Mouse (Mus musculus) lung, embryonic 14.5 days (tissue): ENCODE results near the gene Itch. TPM values are rescaled to one million over a fixed set of nuclear protein-coding genes. Genes with fewer than 3 reads are reported as not detected.

ENCODE experiments used
- ATAC-seq: fragments of 200-750 bp; cut with Nextera tagmentation; 2 replicates; pipeline ENCODE4 v1.8.0; 2017; ENCODE audit warnings: mild to moderate bottlenecking, moderate TSS enrichment, moderate library complexity; ENCODE audit not compliant: insufficient read depth
- DNase-seq: peaks from one replicate; pipeline ENCODE4 v3.0.0-alpha.2; 2015
- H3K27ac ChIP-seq: fragments of 300-500 bp; sonication (generic); 2 replicates; pipeline ENCODE4 v1.5.1; 2014; ENCODE audit warnings: low read depth, mild to moderate bottlenecking, moderate library complexity
- H3K27me3 ChIP-seq: fragments of 300-500 bp; sonication (generic); 2 replicates; pipeline ENCODE4 v1.6.1; 2014; ENCODE audit warnings: low read length, control low read depth; ENCODE audit not compliant: insufficient read depth
- H3K36me3 ChIP-seq: fragments of 300-500 bp; sonication (generic); 2 replicates; pipeline ENCODE4 v1.6.1; 2014; ENCODE audit warnings: control low read depth; ENCODE audit not compliant: insufficient read depth
- H3K4me1 ChIP-seq: fragments of 300-500 bp; sonication (generic); 2 replicates; pipeline ENCODE4 v1.6.1; 2014; ENCODE audit warnings: antibody characterized with exemption, control low read depth; ENCODE audit not compliant: insufficient read depth
- H3K4me2 ChIP-seq: fragments of 300-500 bp; sonication (generic); 2 replicates; pipeline ENCODE4 v1.6.1; 2014; ENCODE audit warnings: mild to moderate bottlenecking
- H3K4me3 ChIP-seq: fragments of 300-500 bp; sonication (generic); 2 replicates; pipeline ENCODE4 v1.5.1; 2014; ENCODE audit warnings: low read depth, low read length
- H3K9ac ChIP-seq: fragments of 300-500 bp; sonication (generic); 2 replicates; pipeline ENCODE4 v1.6.1; 2014
- H3K9me3 ChIP-seq: fragments of 300-500 bp; sonication (generic); 2 replicates; pipeline ENCODE4 v1.6.1; 2016; ENCODE audit warnings: low read depth, low read length, control low read depth
- CTCF ChIP-seq: IDR thresholded peaks from 2 replicates; pipeline ENCODE4 v1.5.1; 2016; ENCODE audit warnings: antibody characterized with exemption, low read depth
- WGBS: fragments of 180-500 bp; shearing (Covaris S2); extraction: QIAGEN DNeasy Blood & Tissue Kit; methylation state at CpG from one replicate; pipeline ENCODE4 v1.1.7; 2014; 5-methylcytosine and 5-hydroxymethylcytosine counted together
- polyA plus RNA-seq: library from polyadenylated mRNA; unstranded; fragments of >200 nt; fragmentation: Nextera tagmentation; extraction: Ambion mirVana; gene quantifications from 2 replicates; pipeline ENCODE4 v1.2.1, GENCODE M21; 2014

Gene Itch
- polyA plus RNA-seq, 1 experiment from 2014 or later: 57.1 TPM

DNA sequence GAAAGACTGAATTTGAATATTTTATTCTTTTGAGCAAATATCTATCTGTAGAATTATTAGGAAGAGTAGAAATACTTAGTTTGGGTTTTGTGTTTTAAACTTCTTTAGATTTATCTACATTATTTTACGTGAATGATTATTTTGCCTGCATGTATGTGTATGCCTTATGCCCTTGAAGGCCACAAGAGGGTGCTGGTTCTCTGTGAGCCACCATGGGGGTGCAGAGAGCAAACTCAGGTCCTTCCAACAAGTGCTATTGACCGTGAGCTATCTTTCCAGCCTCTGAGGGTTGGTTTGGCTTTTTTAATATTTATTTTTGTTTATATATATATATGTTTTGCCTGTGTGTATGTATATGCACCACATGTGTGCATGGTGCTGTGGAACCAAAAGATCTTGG lies 74.1 kb downstream of the Itch start:
- Histone ChIP-seq H3K36me3 (peaks cover 82% of the 10 kb centered on the region), H3K9ac (no peak overlapping the region), H3K9me3 (no peaks in the 10 kb centered on the region), H3K27ac (no peak overlapping the region), H3K4me3 (no peak overlapping the region), H3K4me1 (no peaks in the 10 kb centered on the region), H3K4me2 (no peak overlapping the region), H3K27me3 (no peaks in the 10 kb centered on the region)
- DNase-seq (peak; percentile 50), ATAC-seq (no peak)
- peak; percentile 68 for TF ChIP-seq CTCF
- whole genome bisulfite sequencing: 74% methylated on average over 2 of the region's 2 CpGs

DNA sequence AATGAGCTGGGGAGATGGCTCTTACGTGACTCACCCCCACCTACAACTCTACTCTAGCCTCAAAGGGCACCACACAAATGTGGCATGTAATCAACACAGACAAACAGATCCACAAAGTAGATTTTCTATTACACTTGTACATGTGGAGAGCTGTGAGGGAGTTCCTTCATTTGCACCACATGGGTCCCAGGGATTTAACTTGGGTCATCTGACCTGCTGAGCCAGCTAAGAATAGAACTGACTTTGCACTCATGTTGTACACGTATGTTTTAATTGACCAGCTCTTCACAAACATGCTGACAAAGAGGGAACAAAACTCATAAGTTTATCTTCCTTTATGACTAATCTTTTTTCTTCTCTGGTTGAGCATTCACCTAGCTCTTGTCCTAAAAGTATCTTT lies 89.8 kb downstream of the Itch start:
- H3K9ac ChIP-seq: no peak overlapping the region
- H3K27me3 ChIP-seq: no peaks in the 10 kb centered on the region
- TF ChIP-seq CTCF: no peak
- no peaks in the 10 kb centered on the region for H3K4me1 ChIP-seq
- WGBS: 84% methylated on average over 2 of the region's 2 CpGs
- no peaks in the 10 kb centered on the region for H3K9me3 ChIP-seq
- no peak overlapping the region for H3K4me2 ChIP-seq
- no peak overlapping the region for H3K4me3 ChIP-seq
- H3K36me3 ChIP-seq: peaks cover 87% of the 10 kb centered on the region
- H3K27ac ChIP-seq: no peak overlapping the region
- no peak for ATAC-seq
- DNase-seq: no peak

DNA sequence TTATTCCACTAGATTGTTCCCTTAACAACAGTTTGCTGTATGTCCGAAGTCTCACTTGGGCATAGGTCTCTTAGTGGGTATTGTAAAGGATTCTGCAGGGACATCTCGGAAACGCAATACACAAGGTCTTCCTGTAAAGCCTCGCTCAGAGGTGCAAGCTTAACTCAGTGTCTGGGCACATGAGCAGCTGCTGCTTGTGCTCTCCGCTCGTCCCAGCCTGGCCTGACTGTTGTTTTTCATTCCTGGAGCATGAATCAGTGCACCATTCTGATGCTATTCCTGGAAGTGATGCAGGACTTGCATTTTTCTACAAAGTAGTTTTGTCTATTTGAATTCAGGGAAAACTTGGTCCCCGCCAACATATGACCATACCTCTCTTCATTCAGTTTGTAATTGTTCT lies 91.4 kb downstream of the Itch start:
- Histone ChIP-seq H3K27ac (no peak overlapping the region), H3K27me3 (no peaks in the 10 kb centered on the region), H3K9me3 (no peaks in the 10 kb centered on the region), H3K36me3 (peaks cover 73% of the 10 kb centered on the region), H3K4me2 (no peak overlapping the region), H3K4me1 (no peaks in the 10 kb centered on the region), H3K9ac (no peak overlapping the region), H3K4me3 (no peak overlapping the region)
- DNase-seq (no peak), ATAC-seq (no peak)
- no peak for TF ChIP-seq CTCF
- WGBS: 92% methylated on average over 7 of the region's 7 CpGs

DNA sequence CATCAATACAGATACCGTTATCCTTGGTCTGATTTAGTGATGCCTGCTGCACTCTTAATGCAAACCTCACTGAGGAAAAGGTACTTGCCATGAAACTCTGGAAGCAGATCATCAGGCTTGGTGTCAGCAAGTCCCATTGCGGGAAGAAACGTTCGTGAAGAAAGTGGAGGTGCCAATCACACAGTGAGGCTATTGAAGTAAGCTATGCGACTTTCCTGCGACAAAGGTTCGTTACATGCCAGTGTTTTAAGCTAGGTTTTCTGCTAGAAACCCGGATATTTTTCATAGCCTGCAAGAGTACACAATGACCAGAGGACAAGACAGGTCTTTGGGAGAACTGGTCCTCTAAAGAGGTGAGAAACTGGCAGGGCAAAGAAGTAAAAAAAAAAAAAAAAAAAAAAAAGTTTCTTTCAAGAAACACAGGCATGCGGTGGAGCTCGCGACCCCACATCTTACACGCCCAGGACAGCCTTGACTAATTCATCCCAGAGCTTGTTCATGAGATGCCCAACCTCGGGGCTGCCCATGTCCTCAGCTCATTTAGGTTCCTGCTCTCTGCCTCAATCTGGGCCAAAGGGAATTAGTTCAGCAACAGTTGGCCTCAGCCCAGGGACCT lies 102.5 kb downstream of the Itch start:
- DNase-seq (no peak), ATAC-seq (peak; percentile 87)
- H3K4me2 ChIP-seq: peak overlapping the region; percentile 90
- H3K9ac ChIP-seq: peak overlapping the region; percentile 93
- H3K4me3 ChIP-seq: peak overlapping the region; percentile 92
- no peaks in the 10 kb centered on the region for H3K27me3 ChIP-seq
- H3K9me3 ChIP-seq: no peaks in the 10 kb centered on the region
- WGBS: 5% methylated on average over 13 of the region's 13 CpGs
- no peaks in the 10 kb centered on the region for H3K4me1 ChIP-seq
- no peak for TF ChIP-seq CTCF
- peak overlapping the region; percentile 91 for H3K27ac ChIP-seq
- no peaks in the 10 kb centered on the region for H3K36me3 ChIP-seq

- H3K27me3 ChIP-seq: no peaks in the 10 kb centered on the region
- TF ChIP-seq CTCF: peak; percentile 16; the same call in 1 of the 2 replicates
- H3K27ac ChIP-seq: peak within 1 kb of the TSS; percentile 91
- H3K36me3 ChIP-seq: 0 out of 2 replicates have a peak, but pooled peaks cover 4% of the 10 kb centered on the region
- DNase-seq (peak; percentile 100), ATAC-seq (peak; percentile 100)
- peak within 1 kb of the TSS; percentile 93 for H3K9ac ChIP-seq
- no peaks in the 10 kb centered on the region for H3K9me3 ChIP-seq
- WGBS: 0% methylated on average over 50 of the region's 50 CpGs
- peak within 1 kb of the TSS; percentile 90 for H3K4me2 ChIP-seq
- H3K4me1 ChIP-seq: no peaks in the 10 kb centered on the region
- H3K4me3 ChIP-seq: peak within 1 kb of the TSS; percentile 92
Observed at GRCm38 (mm10) chr2:155236362-155236992, 103.2 kb downstream of the Itch start, which contains the start of gene Dynlrb1. Gene Dynlrb1, plus strand, starts transcription at chr2:155236533.

DNA sequence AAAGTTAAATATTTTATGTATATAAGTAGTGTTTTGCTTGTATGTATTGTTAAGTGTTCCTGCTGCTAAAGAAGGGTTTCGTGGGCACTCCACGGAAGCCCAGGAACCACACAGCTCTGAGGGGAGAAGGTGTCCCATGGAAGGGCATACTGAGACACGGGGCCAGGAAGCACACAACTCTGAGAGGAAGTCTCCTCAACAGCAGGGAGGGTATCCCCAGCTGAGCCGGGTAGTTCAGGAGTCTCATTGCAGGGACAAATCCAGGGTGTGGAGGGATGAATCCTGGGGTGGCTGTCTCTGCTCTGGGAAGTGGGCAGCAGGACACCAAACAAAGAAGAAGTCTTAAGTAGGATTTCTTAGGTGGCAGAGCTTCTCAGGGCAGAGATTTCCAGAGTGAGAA lies 104.0 kb downstream of the Itch start:
- peaks cover 4% of the 10 kb centered on the region; the same call in 1 of the 2 replicates for H3K36me3 ChIP-seq
- H3K27ac ChIP-seq: peak overlapping the region; percentile 91; the same call in 1 of the 2 replicates
- peak overlapping the region; percentile 90 for H3K4me2 ChIP-seq
- WGBS: 11% methylated on average over 4 of the region's 4 CpGs
- no peaks in the 10 kb centered on the region for H3K27me3 ChIP-seq
- DNase-seq (peak; percentile 6), ATAC-seq (no peak)
- peak overlapping the region; percentile 92 for H3K4me3 ChIP-seq
- H3K4me1 ChIP-seq: no peaks in the 10 kb centered on the region
- H3K9ac ChIP-seq: peak overlapping the region; percentile 93
- H3K9me3 ChIP-seq: no peaks in the 10 kb centered on the region
- TF ChIP-seq CTCF: no peak

DNA sequence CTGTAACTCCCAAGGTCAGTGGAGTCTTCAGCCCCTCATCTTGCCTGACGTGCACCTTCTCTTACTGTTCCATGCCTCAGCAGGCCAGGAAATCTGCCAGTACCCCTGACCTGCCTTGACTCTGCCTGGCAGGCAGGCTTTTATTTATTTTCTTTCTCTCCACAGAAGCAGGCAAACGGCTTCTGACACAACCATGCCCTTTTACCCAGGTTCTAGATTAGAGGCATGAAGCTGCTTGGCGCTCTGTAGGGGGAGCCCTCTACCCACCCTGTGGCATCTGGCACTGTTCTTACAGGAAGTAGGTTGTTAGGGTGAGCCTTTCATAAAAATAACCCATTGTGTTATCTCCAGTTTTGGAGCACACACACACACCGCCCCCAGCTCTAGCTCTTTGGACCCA lies 107.6 kb downstream of the Itch start:
- H3K36me3 ChIP-seq: peaks cover 40% of the 10 kb centered on the region
- no peak for TF ChIP-seq CTCF
- ATAC-seq (no peak), DNase-seq (no peak)
- no peak overlapping the region for H3K4me2 ChIP-seq
- H3K27ac ChIP-seq: no peak overlapping the region
- H3K9ac ChIP-seq: no peak overlapping the region
- no peaks in the 10 kb centered on the region for H3K27me3 ChIP-seq
- 58% methylated on average over 4 of the region's 4 CpGs for WGBS
- H3K4me1 ChIP-seq: no peaks in the 10 kb centered on the region
- no peaks in the 10 kb centered on the region for H3K9me3 ChIP-seq
- H3K4me3 ChIP-seq: no peak overlapping the region
